Mouse (Mus musculus) forebrain, embryonic 11.5 days (tissue): Measurements from ENCODE around the gene Frmd4b. TPM values are rescaled to one million over a fixed set of nuclear protein-coding genes. Genes with fewer than 3 reads are reported as not detected.

Experiments
- ATAC-seq: fragments of 200-750 bp; cut with Nextera tagmentation; replicated peaks from 2 replicates; pipeline ENCODE4 v1.8.0; 2017; ENCODE audit warnings: moderate TSS enrichment; ENCODE audit not compliant: low FRiP score
- DNase-seq: peaks from one replicate; pipeline ENCODE4 v3.0.0-alpha.2; 2017; ENCODE audit warnings: low spot score
- H3K27ac ChIP-seq: fragments of 300-500 bp; sonication (generic); 2 replicates; pipeline ENCODE4 v1.5.1; 2014; ENCODE audit warnings: low read depth, low read length
- H3K27me3 ChIP-seq: fragments of 300-500 bp; sonication (generic); 2 replicates; pipeline ENCODE4 v1.6.1; 2014; ENCODE audit warnings: mild to moderate bottlenecking, low read length, mixed read lengths; ENCODE audit not compliant: control insufficient read depth, insufficient read depth
- H3K36me3 ChIP-seq: fragments of 300-500 bp; sonication (generic); 2 replicates; pipeline ENCODE4 v1.6.1; 2014; ENCODE audit warnings: mild to moderate bottlenecking, low read length, moderate library complexity, mixed read lengths; ENCODE audit not compliant: control insufficient read depth, insufficient read depth
- H3K4me1 ChIP-seq: fragments of 300-500 bp; sonication (generic); replicated peaks from 2 replicates; pipeline ENCODE4 v1.6.1; 2014; ENCODE audit warnings: low read length, mixed read lengths; ENCODE audit not compliant: control insufficient read depth, insufficient read depth
- H3K4me2 ChIP-seq: fragments of 300-500 bp; sonication (generic); 2 replicates; pipeline ENCODE4 v1.6.1; 2014; ENCODE audit warnings: low read depth, mild to moderate bottlenecking, low read length, moderate library complexity, mixed read lengths; ENCODE audit not compliant: severe bottlenecking
- H3K4me3 ChIP-seq: fragments of 300-500 bp; sonication (generic); 2 replicates; pipeline ENCODE4 v1.5.1; 2014; ENCODE audit warnings: low read depth, low read length
- H3K9ac ChIP-seq: fragments of 300-500 bp; sonication (generic); 2 replicates; pipeline ENCODE4 v1.6.1; 2014; ENCODE audit warnings: low read length
- H3K9me3 ChIP-seq: fragments of 300-500 bp; sonication (generic); 2 replicates; pipeline ENCODE4 v1.6.1; 2016; ENCODE audit warnings: low read length, mixed read lengths; ENCODE audit not compliant: control insufficient read depth
- WGBS: fragments of 180-500 bp; shearing (Covaris S2); extraction: QIAGEN DNeasy Blood & Tissue Kit; methylation state at CpG from one replicate; pipeline ENCODE4 v1.1.7; 2014; 5-methylcytosine and 5-hydroxymethylcytosine counted together
- polyA plus RNA-seq: library from polyadenylated mRNA; unstranded; fragments of >200 nt; fragmentation: Nextera tagmentation; extraction: Ambion mirVana; gene quantifications from 2 replicates; pipeline ENCODE4 v1.2.1, GENCODE M21; 2014

Frmd4b gene
- polyA plus RNA-seq, 1 experiment from 2014 or later, result 35.7 TPM

- Histone ChIP-seq H3K4me3 (no peak overlapping the region), H3K4me2 (no peak overlapping the region), H3K4me1 (peaks cover 2% of the 10 kb centered on the region; the same call in 1 of the 2 replicates), H3K27me3 (no peaks in the 10 kb centered on the region), H3K27ac (no peak overlapping the region), H3K9ac (no peak overlapping the region), H3K9me3 (no peaks in the 10 kb centered on the region), H3K36me3 (peaks cover 5% of the 10 kb centered on the region; the same call in 1 of the 2 replicates)
- no peak for DNase-seq
- ATAC-seq, result no peak
- 89% methylated on average over 9 of the region's 9 CpGs for WGBS
Observed at GRCm38 (mm10) chr6:97303277-97304109, 313.8 kb downstream of the Frmd4b start.

GRCm38 (mm10) chr6:97302303-97302702 is 315.0 kb downstream of the Frmd4b start:
- no peak overlapping the region for H3K9ac ChIP-seq
- no peaks in the 10 kb centered on the region for H3K9me3 ChIP-seq
- no peak for DNase-seq
- H3K4me3 ChIP-seq, result no peak overlapping the region
- H3K36me3 ChIP-seq, result peaks cover 5% of the 10 kb centered on the region; the same call in 1 of the 2 replicates
- no peak overlapping the region for H3K4me2 ChIP-seq
- no peaks in the 10 kb centered on the region for H3K27me3 ChIP-seq
- H3K4me1 ChIP-seq, result peaks cover 2% of the 10 kb centered on the region; the same call in 1 of the 2 replicates
- 80% methylated on average over 7 of the region's 7 CpGs for WGBS
- no peak overlapping the region for H3K27ac ChIP-seq
- no peak for ATAC-seq

GRCm38 (mm10) chr6:97300659-97301058 is 316.7 kb downstream of the Frmd4b start:
- no peak for DNase-seq
- H3K9ac ChIP-seq, result no peak overlapping the region
- H3K9me3 ChIP-seq, result no peaks in the 10 kb centered on the region
- ATAC-seq, result no peak
- no peaks in the 10 kb centered on the region for H3K4me1 ChIP-seq
- WGBS, result 95% methylated on average over 6 of the region's 6 CpGs
- H3K27me3 ChIP-seq, result no peaks in the 10 kb centered on the region
- no peak overlapping the region for H3K4me3 ChIP-seq
- H3K27ac ChIP-seq, result no peak overlapping the region
- peaks cover 7% of the 10 kb centered on the region; the same call in 1 of the 2 replicates for H3K36me3 ChIP-seq
- H3K4me2 ChIP-seq, result no peak overlapping the region

- DNase-seq (no peak), ATAC-seq (no peak)
- Histone ChIP-seq H3K9ac (no peak overlapping the region), H3K36me3 (peaks cover 10% of the 10 kb centered on the region; the same call in 1 of the 2 replicates), H3K4me1 (no peaks in the 10 kb centered on the region), H3K4me2 (no peak overlapping the region), H3K27me3 (no peaks in the 10 kb centered on the region), H3K27ac (no peak overlapping the region), H3K9me3 (no peaks in the 10 kb centered on the region), H3K4me3 (no peak overlapping the region)
- WGBS, result 95% methylated on average over 6 of the region's 6 CpGs
Observed at GRCm38 (mm10) chr6:97300180-97300579, 317.2 kb downstream of the Frmd4b start.

- Histone ChIP-seq H3K9me3 (no peaks in the 10 kb centered on the region), H3K27ac (no peak overlapping the region), H3K4me2 (no peak overlapping the region), H3K27me3 (no peaks in the 10 kb centered on the region), H3K36me3 (peaks cover 5% of the 10 kb centered on the region; the same call in 1 of the 2 replicates), H3K9ac (no peak overlapping the region), H3K4me3 (no peak overlapping the region), H3K4me1 (no peaks in the 10 kb centered on the region)
- WGBS, result 93% methylated on average over 3 of the region's 3 CpGs
- ATAC-seq, result no peak
- no peak for DNase-seq
Observed at GRCm38 (mm10) chr6:97297151-97297550, 320.2 kb downstream of the Frmd4b start.

- Histone ChIP-seq H3K27ac (no peak overlapping the region), H3K9me3 (no peaks in the 10 kb centered on the region), H3K9ac (no peak overlapping the region), H3K36me3 (peaks cover 5% of the 10 kb centered on the region; the same call in 1 of the 2 replicates), H3K4me3 (no peak overlapping the region), H3K27me3 (no peaks in the 10 kb centered on the region), H3K4me2 (no peak overlapping the region), H3K4me1 (peaks cover 5% of the 10 kb centered on the region; the same call in 1 of the 2 replicates)
- ATAC-seq, result no peak
- no peak for DNase-seq
- WGBS, result 95% methylated on average over 21 of the region's 21 CpGs
Observed at GRCm38 (mm10) chr6:97295866-97296527, 321.3 kb downstream of the Frmd4b start.

GRCm38 (mm10) chr6:97295416-97295815 is 321.9 kb downstream of the Frmd4b start:
- no peak for DNase-seq
- Histone ChIP-seq H3K27me3 (no peaks in the 10 kb centered on the region), H3K4me3 (no peak overlapping the region), H3K4me2 (no peak overlapping the region), H3K9me3 (no peaks in the 10 kb centered on the region), H3K36me3 (peaks cover 5% of the 10 kb centered on the region; the same call in 1 of the 2 replicates), H3K9ac (no peak overlapping the region), H3K27ac (no peak overlapping the region), H3K4me1 (peaks cover 5% of the 10 kb centered on the region; the same call in 1 of the 2 replicates)
- WGBS, result 91% methylated on average over 9 of the region's 9 CpGs
- no peak for ATAC-seq

GRCm38 (mm10) chr6:97293667-97294569 is 323.4 kb downstream of the Frmd4b start:
- H3K36me3 ChIP-seq, result peaks cover 5% of the 10 kb centered on the region; the same call in 1 of the 2 replicates
- no peak for DNase-seq
- 88% methylated on average over 12 of the region's 12 CpGs for WGBS
- no peak overlapping the region for H3K9ac ChIP-seq
- ATAC-seq, result no peak
- no peak overlapping the region for H3K27ac ChIP-seq
- H3K27me3 ChIP-seq, result no peaks in the 10 kb centered on the region
- peaks cover 5% of the 10 kb centered on the region; the same call in 1 of the 2 replicates for H3K4me1 ChIP-seq
- H3K9me3 ChIP-seq, result no peaks in the 10 kb centered on the region
- H3K4me2 ChIP-seq, result no peak overlapping the region
- no peak overlapping the region for H3K4me3 ChIP-seq
